Mouse (Mus musculus) heart, adult 18-20 months (tissue): ENCODE data around the gene Umodl1. TPM values are rescaled to one million over a fixed set of nuclear protein-coding genes. Genes with fewer than 3 reads are reported as not detected.

ENCODE experiments used
- DNase-seq, 2 experiments: peaks; one replicate each; pipeline ENCODE4 v3.0.0; 2021 to 2022; ENCODE audit warnings: mixed read lengths in 1 of 2
- total RNA-seq, 2 experiments: library from RNA; stranded (reverse); gene quantifications; 2 replicates each; pipeline ENCODE4 v1.2.3; 2021

The Umodl1 gene
- total RNA-seq, 2 experiments from 2014 or later = not detected

DNA sequence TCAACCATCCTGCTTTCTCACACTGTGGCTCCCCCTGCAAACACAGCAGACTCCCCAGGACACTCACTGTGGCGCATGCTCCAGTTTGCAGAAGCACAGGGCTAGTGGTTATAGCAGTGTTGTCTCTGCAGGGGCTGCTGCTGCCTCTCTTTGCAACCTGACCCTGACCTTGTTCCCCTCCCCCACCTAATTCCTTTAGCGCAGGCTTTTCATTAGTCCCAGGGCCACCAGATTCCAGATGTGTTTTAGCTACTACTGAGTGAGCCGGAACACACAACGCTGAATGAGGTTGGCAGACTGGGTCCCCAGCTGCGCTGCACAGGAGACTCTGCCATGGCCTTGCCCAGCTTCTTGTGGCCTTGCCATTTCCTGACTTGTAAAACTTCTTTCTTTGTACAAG is 46.5 kb downstream of the Umodl1 start:
- DNase-seq = no peak

DNA sequence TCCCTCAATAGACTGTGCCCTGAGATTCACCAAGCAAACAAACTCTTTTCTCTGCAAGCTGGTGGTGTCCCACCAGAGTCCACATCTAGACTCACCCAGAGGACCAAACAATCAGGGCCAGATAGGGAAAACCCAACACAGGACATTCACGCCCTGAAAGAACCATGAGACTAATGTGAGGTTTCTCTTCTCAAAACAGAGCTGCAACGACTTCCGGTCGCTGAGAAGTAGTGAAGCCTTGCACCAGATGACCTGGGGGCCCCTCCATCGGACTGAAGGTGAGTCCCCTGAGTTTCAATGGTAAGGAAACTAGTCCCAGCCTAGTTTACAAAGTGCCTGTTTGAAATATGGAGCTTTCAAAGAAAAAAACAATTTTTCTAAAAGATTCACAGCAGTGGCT is 48.2 kb downstream of the Umodl1 start:
- no peak for DNase-seq

DNA sequence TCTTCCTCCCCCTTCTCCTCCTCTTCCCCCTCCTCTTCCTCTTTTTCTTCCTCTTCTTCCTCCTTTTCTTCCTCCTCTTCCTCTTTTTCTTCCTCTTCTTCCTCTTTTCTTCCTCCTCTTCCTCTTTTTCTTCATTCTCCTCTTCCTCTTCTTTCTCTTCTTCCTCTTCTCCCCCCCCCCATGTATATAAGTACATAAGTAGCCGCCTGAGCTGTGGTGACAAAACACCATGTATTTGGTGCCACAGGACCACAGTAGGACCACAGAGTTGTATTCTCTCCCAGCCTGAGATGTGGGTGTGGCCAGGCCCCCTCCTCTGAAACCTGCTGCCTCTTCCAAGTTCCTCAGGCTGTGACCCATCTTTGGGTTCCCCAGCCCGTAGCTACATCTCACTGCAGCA is 50.8 kb downstream of the Umodl1 start:
- DNase-seq = no peak

DNA sequence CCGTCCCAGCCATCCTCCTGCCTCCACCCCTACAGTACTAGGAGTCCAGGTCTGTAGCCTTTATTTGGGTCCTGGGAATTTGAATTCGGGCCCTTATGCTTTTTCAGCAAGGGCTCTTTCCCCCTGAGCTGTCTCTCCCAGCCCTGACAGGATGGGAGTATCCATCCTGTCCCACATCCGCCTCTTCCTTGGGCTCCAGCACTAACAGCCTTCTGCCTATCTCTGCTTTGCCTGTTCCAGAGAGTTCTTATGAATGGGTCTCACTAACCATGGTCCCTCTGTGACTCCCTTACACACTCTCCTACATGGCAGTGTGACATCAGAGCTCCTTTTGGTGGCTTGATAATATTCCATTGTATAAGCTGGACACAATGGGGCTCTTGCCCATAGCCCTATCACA is 52.9 kb downstream of the Umodl1 start:
- DNase-seq = no peak

DNA sequence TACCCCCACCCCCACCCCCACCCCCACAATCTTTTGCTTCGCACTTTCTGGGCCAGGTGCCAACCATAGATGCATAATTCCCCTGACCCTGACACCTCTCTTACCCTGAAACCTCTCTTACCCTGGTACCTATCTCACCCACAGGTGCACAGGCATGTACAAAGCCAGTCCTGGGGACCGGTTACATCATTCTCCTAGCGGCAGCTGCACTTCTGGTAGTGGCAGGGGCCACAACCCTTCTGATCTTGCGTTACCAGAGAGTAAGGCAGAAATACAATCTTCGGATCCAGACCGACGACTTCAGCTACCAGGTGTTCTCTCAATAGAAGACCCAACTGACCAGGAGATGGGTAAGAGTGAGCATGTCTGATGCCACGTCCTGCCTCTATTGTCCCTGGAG is 54.0 kb downstream of the Umodl1 start:
- DNase-seq = no peak

DNA sequence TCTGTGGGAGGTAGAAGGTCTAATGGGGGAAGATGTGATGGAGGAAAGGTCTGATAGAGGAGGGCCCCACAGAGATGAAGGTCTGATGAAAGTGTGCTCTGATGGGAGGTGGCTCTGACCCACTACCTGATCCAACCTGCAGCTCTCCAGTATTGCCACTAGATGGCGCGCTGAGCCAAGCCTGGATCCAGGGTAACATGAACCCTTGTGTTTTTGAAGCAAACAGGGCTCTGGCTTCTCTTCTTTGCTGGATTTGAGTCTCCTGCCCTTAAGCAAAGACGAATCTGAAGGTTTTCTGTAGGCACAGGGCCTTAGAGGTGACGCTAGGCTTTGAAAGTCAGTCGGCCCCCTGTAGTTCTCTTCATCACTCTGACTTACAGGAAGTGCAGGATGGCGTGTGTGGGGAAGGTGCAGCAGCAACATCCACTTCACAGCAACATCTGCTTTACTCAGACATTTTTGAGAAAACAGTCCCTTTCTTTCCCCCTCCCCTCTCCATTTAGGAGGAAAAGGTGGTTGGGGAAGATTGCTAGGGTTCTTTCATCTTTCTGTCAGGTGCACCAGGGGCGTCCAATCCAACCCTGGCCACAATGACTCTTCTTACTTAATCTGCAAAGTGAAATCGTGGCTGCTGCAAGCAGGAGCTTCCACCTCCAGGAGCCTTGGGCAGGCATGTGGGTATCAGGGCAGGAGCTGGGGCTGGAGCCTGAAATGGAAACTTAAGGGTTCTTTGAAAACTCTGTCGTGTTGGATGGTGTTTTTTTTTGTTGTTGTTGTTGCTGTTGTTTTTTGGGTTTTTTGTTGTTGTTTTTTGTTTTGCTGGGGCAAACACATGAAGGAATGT is 57.3 kb downstream of the Umodl1 start:
- DNase-seq = peak; percentile 27 to 78

DNA sequence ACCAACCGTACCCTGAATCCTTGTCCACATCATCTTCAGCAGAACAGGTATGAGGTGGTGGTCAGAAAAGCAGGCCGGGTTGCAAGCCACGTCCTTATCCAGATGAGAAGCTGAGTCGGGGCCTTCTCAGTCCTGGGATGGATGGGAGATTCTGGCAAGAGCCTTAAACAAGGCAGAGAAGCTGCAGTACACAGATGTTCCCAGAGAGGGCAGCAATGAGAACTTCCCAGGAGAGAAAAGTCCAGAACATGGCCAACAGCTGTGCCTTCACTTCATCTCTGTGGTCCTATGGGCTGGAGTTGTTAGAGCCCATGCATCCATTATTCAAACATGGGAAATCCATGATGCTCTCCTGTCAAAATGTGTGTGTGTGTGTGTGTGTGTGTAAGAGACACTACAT is 63.8 kb downstream of the Umodl1 start:
- DNase-seq = peak; percentile 46 to 79

DNA sequence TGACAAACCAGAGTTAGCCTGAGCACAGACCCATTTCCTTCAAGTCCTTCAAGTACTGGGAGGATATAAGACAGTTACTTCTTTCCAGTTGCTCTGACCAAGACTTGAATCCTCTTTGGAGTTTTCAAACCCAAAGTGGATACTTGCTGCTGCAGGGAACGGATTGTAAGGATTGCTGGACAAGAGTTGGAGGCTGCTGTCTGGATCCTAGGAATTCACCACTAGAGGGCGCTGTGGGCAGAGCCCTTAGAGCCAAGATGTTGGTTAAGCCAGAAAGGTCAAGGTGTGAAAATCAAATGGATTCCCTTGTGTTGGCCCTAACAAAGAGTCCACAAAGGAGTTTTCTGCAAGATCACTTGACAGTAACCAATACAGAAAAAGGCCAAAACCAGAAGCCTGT is 65.1 kb downstream of the Umodl1 start:
- peak; percentile 62 to 78 for DNase-seq

DNA sequence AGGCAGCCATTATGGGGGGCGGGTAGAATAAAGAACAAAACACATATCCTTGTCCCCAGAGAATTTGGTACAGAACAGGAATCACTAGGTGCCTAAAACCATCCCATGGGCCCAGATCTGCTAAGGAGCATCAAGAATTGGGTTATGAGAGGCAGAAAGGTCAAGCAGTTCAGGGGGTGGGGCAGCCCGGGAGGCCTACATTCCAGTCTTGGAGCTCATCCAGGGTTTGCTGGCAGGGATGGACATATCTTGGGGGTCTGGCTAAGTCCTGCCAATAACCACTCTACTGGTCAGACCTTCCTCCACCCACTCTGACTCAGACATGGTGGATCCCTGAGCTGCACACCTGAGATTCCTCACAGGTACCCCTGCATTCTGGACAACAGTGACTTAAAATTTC is 65.6 kb downstream of the Umodl1 start:
- DNase-seq = no peak

DNA sequence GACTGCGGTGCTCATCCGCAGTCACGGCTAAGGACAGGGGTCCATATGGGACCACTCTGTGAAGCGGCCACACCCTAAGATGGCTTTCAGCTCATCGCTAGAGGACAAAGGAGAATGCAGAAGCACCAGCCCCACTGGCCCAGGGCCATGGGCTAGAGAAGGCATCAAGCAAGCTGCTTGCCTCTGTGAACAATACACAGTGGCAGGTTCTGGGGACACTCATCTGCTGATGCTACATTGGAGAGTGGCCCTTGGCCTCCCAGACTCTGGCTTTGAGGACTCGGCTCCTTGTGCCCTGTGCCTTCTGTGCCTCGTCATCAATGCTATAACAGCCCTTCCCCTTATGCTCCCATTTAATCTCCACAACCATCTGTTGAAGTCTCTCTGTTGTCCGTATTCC is 66.8 kb downstream of the Umodl1 start:
- no peak for DNase-seq

DNA sequence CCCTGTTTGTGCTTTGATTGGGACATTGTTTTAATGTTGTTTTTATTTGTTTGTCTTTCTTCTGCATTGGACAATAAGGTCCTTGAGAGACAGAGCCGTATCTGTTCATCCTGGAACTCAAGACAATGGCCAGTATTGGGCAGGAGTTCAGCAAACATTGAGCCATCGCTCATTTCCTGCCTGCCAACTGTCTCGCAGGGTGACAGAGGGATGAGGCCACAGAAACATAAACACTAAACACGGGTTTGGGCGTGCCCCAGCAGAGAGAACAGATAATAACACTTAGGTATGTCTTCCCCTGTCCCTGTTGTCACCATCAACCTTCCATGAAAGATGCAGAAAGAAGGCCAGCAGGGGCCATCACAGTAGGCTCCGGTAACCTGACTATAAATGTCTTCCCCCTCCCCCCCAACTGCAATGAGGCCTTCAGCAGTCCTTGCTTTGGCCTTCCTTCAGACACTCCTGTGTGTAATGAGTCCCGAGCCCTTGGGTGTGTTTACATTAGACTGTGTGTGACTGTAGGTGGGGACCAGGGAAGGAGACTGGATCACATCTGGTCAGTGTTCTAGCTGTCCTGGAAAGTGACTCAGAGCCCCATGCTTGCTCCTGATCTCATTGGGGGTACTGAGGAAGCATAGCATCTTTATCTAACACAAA is 69.8 kb downstream of the Umodl1 start:
- no peak for DNase-seq

DNA sequence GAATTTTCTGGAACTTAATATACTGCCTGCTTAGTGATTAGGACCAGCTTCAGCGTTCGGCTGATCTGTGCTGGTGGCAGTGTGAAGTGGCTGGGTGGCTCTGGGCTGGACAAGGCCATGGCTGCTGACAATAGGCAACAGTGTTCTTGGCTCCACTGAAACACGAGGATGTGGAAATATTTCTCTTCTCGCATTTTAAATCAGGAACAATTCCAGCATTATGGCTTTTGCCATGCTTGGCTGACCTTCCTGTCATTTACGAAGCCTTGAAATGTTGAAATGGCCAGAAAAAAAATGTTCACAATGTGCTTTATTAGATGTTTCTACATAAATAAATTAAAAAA is 70.3 kb downstream of the Umodl1 start:
- DNase-seq = no peak

DNA sequence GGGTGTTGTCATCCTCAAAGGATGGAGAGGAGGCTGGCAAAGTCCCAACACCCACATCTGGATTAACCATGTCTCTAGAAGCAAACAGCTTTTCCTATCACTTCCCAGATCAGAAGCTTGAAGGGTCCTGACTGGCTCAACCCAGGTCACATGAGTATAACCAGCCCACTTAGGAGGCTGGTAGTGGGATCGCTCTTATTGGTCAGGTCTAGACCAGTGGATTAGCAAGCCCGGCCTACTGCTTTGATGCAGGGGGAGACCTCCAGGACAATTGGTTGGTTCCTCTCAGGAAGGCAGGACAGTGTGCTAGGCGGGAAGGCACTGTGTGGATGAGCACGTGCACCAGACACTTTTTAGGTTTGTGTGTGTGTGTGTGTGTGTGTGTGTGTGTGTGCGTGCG is 72.5 kb downstream of the Umodl1 start:
- no peak for DNase-seq

DNA sequence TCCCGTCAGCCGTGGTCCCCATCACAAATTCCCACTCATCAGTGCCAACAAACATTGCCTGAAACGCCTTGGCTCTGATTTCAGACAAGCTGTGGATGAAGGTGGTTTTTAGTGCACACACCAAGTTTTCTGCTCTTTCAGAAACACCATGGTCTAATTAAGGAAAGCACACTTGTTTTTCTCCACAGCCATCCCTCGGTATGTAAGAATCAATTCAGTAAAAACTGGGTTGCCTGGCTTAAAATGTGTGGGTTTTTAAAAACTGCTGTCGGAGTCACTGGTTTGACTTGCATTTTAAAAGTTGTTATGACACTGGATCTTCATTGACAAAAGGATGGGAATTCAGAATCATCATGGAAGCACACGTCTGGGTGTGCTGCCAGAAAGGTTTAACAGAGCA is 73.3 kb downstream of the Umodl1 start:
- no peak for DNase-seq

DNA sequence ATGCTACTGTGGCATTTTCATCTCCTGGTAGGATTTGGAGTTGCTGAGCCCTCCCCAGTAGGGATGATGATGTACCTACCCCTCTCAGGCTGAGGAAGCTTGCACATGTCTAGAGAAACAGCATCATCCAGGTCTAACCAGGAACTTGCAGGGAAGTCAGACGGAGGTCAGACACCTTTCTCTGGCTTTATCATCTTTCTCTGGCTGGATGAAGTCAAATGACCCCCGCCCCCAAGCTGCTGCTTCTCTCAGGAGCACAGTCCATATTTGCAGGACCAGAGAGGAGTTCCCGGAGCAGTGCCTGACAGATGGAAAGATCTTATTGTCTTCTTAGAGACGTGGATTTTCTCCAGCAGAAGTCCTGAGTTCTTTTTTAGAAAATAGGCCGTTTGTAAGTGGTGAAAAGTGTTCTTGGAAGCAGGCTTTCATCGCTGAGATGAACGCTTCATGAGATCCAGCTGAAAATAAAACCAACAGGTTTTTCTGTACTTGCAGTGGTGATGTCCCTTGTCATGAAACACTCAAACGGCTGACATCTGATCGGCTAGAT is 74.5 kb downstream of the Umodl1 start:
- DNase-seq = no peak

DNA sequence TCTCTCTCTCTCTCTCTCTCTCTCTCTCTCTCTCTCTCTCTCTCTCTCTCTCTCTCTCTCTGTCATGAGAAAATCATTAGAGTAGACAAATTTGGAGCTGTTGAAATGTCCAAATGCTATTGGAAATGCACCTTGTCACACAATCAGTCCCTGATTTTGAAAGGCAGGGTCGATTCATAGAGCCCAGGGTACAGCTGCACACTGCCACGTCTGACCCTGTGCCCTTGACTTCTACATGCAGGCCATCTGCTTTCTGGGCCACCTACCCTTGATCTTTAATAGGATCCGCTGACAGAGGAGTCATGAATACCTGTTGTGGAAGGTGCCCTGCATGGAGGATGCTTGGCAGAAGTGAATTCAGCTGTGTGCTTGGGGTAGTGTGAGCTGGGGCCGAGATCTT is 75.0 kb downstream of the Umodl1 start:
- no peak for DNase-seq

DNA sequence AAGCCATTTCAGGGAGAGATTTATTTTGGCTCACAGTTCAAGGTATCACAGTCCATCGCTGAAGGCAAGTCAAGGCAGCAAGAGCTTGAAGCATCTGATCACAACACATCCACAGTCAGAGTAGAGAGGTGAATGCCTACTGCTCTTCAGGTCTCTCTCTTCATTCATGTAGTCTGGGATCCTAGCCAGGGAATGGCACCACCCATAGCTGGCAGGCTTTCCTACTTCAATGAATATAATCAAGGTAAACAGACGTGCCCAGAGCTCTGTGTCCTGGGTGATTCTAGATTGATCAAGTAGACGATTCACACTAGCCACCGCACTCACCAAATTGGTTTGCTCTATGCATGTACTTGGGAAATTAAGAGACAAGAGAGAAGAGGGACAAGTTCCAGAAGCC is 77.9 kb downstream of the Umodl1 start:
- no peak for DNase-seq

DNA sequence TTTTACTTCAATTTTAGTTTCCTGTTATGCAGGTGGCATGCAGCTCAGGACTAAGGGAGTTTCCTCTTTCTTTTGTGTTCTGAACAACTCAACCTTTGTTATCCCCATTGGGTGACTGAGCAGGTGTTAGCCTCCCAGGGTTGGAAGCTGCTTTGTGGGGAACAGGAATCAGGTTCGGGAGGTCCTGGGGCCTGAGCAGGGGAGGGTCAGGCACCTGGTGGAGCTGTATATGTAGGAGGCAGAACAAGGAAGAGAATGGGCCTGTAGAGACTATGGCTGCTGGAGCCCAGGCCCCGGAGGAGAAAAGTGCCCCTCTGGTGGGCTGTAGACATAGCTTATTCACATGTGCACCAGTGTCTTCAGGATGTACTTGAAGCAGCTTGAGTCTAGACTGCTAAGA is 78.8 kb downstream of the Umodl1 start:
- no peak for DNase-seq

DNA sequence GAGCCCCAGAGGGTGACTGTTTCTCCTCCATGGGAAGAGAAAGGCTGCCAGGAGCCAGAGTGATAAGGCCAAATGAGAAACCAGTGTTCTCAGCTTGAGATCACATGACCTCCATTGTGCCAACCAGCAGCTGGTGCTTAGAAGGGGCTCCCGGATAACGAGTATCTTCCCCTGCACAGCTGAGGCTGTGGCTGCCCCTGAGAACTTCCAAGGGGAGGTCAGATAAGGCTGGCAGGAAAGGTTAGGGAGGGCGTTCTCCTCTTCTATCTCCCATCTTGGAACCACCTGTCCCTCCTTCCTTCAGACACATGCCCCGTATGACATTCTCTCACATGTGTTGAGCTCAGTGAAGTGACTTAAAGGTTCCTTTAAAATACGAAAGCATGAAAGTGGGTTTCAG is 79.7 kb downstream of the Umodl1 start:
- DNase-seq = peak in 1 of 2 experiments; percentile 34

DNA sequence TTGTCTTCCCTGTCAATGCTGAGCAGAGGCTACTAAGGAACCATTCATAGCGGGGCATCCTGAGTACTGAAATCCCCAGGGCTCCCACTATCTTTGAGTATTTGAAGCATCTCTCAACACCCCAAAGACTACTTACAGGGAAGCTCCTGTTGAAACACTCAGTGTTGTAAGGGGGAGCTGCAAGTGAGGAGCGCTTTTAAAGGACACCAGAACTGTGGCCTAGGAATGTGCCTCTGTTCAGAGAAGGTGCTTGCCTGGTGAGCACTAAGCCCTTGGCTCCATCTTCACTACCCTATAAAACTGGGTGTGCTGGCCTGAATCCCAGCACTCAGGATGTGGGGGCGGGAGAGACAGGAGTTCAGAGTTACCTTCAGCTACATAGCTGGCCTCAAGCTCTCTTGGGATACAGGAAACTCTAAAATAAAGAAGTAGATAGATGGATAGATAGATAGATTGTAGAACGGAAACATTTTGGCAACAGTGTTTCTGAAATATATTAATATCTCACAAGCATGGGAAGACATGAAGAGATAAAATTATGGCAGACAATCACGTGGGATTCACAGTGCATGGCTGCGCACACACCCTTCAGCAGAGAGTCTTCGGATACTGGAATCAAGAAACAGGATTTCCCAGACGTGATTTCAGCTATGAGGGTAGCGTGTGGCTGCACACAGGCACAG is 80.4 kb downstream of the Umodl1 start:
- DNase-seq = no peak

DNA sequence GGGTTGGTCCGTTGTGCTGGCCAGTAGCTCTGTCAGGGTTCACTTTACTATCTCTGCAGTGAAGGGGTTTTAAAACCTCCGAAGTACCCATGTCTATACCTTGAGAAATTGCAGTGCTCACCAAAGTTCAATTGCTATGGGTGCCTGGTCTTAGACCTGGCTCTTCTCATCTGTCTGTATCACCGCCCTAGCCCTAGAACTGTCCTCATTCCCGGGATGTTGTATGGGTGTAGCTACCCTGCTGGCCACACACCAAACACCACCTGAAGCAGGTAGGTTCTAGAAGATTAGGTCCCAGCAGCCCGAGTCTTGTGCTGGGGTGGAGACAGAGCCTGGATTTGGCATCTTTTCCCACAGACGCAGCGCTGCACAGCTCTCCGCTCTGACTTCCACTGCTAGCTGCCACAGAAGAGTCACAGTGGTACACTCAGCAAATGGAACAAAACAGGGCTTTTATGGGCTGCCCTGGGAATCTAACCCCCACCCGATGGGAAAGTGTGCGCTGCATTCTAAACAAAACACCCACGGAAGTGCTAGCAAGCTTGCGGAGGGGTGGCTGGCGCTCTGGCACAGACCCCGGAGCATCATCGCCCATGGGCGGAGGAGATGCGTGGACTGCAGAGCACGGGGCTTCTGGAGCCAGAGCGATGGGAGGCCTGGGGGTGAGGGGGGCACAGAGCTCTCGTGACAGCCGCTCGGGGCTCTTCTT is 81.9 kb downstream of the Umodl1 start:
- no peak for DNase-seq

DNA sequence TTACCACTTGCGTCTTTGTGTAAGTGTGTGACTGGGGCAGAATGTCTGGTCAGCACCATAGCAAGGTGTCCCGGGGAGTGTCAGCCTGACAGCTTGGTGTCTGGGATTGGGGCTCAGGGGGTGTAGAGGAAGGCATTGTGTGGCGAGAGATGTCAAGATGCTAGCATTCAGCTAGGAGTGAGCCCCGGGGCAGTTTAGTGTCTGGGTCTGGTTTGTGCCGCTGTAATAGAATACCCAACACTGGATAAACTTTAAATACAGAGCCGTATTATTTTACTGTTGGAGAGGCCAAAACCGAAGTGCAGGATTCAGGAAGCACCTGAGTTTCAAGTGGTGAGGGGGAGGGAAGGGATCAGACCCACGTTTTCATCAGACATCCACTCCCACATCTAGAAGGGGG is 82.9 kb downstream of the Umodl1 start:
- no peak for DNase-seq

DNA sequence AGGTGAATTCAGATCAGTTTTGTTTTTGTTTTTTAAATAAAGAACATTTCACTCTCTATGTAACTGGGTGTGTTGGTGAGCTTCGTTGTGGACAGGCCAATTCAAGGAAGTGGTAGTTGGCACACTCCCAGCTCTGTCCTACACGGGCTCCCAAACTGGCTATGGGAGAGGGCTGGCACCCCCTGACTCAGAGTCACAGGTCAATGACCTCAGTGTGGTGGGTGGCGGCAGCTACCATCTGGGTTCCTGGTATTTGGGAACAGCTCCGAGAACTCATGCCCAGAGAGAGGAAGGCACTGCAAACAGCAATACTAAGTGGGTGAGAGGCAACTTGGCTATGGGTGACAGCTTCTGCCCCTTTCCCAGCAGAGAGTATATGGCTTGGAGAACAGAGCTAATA is 83.9 kb downstream of the Umodl1 start:
- DNase-seq = peak; percentile 35 to 74
